Mouse (Mus musculus): Measurements from ENCODE around the gene Clec2g.
"Not testable (repeated sequence)": the region's sequence is repeated elsewhere in the genome, so short reads cannot be mapped to it uniquely, and the experiment has no call there.

Clec2g gene

GRCm38 (mm10) chr6:128934081-128934480, at the start of gene Clec2g:
Gene Clec2g, plus strand, starts transcription at chr6:128934381.
- not testable (repeated sequence) for DNase-seq (ENCODE audit: extremely low spot score, low spot score)

- DNase-seq (ENCODE audit: extremely low spot score, low spot score), result not testable (repeated sequence)
Measured at GRCm38 (mm10) chr6:128887091-128887790, 46.9 kb upstream of the Clec2g start, which contains the start of gene Clec2i. Gene Clec2i, plus strand, starts transcription at chr6:128887588.

GRCm38 (mm10) chr6:128888834-128889233, 45.3 kb upstream of the Clec2g start:
- DNase-seq (ENCODE audit: extremely low spot score, low spot score), result no peak

GRCm38 (mm10) chr6:128890948-128891355, 43.2 kb upstream of the Clec2g start, which contains the start of gene BC035044:
Gene BC035044, minus strand, starts transcription at chr6:128891126.
- DNase-seq (ENCODE audit: extremely low spot score, low spot score), result no peak

- no peak for DNase-seq (ENCODE audit: extremely low spot score, low spot score)
Measured at GRCm38 (mm10) chr6:128895404-128896001, 38.7 kb upstream of the Clec2g start.

- no peak for DNase-seq (ENCODE audit: extremely low spot score, low spot score)
Measured at GRCm38 (mm10) chr6:128900044-128900443, 34.1 kb upstream of the Clec2g start.

- not testable (repeated sequence) for DNase-seq (ENCODE audit: extremely low spot score, low spot score)
Measured at GRCm38 (mm10) chr6:128900796-128901552, 33.2 kb upstream of the Clec2g start.

- no peak for DNase-seq (ENCODE audit: extremely low spot score, low spot score)
Measured at GRCm38 (mm10) chr6:128913598-128914254, 20.5 kb upstream of the Clec2g start.

- DNase-seq (ENCODE audit: extremely low spot score, low spot score), result no peak
Measured at GRCm38 (mm10) chr6:128917322-128917721, 16.9 kb upstream of the Clec2g start.

- no peak for DNase-seq (ENCODE audit: extremely low spot score, low spot score)
Measured at GRCm38 (mm10) chr6:128933050-128933449, 1.1 kb upstream of the Clec2g start.

GRCm38 (mm10) chr6:128935889-128936665, 1.9 kb downstream of the Clec2g start:
- DNase-seq (ENCODE audit: extremely low spot score, low spot score), result not testable (repeated sequence)

- DNase-seq (ENCODE audit: extremely low spot score, low spot score), result no peak
Measured at GRCm38 (mm10) chr6:128941646-128942421, 7.7 kb downstream of the Clec2g start.

GRCm38 (mm10) chr6:128945564-128945963, 11.4 kb downstream of the Clec2g start:
- no peak for DNase-seq (ENCODE audit: extremely low spot score, low spot score)

GRCm38 (mm10) chr6:128961110-128961509, 26.9 kb downstream of the Clec2g start:
- DNase-seq (ENCODE audit: extremely low spot score, low spot score), result no peak

GRCm38 (mm10) chr6:128962108-128962507, 27.9 kb downstream of the Clec2g start:
- not testable (repeated sequence) for DNase-seq (ENCODE audit: extremely low spot score, low spot score)

- DNase-seq (ENCODE audit: extremely low spot score, low spot score), result no peak
Measured at GRCm38 (mm10) chr6:128964519-128964918, 30.3 kb downstream of the Clec2g start.

GRCm38 (mm10) chr6:128968463-128968862, 34.3 kb downstream of the Clec2g start:
- DNase-seq (ENCODE audit: extremely low spot score, low spot score), result no peak

- no peak for DNase-seq (ENCODE audit: extremely low spot score, low spot score)
Measured at GRCm38 (mm10) chr6:128969741-128970140, 35.6 kb downstream of the Clec2g start.

- not testable (repeated sequence) for DNase-seq (ENCODE audit: extremely low spot score, low spot score)
Measured at GRCm38 (mm10) chr6:128970508-128971393, 36.6 kb downstream of the Clec2g start.

Data from neural tube, embryonic 10.5 days (tissue).